Mouse (Mus musculus) midbrain, postnatal 0 days (tissue): ENCODE results near the gene Zfp512. TPM values are rescaled to one million over a fixed set of nuclear protein-coding genes. Genes with fewer than 3 reads are reported as not detected.
"Not testable (repeated sequence)": the region's sequence is repeated elsewhere in the genome, so short reads cannot be mapped to it uniquely, and the experiment has no call there.

Source experiments
- ATAC-seq: fragments of 200-750 bp; cut with Nextera tagmentation; 2 replicates; pipeline ENCODE4 v1.8.0; 2017; ENCODE audit warnings: moderate number of reproducible peaks, mild to moderate bottlenecking, moderate TSS enrichment, moderate library complexity; ENCODE audit not compliant: low FRiP score
- DNase-seq: peaks from one replicate; pipeline ENCODE4 v3.0.0-alpha.2; 2015; ENCODE audit warnings: low spot score
- H3K27ac ChIP-seq: fragments of 300-500 bp; sonication (generic); 2 replicates; pipeline ENCODE4 v1.5.1; 2014; ENCODE audit warnings: low read depth, mild to moderate bottlenecking, low read length, mixed read lengths
- H3K27me3 ChIP-seq: fragments of 300-500 bp; sonication (generic); 2 replicates; pipeline ENCODE4 v1.6.1; 2014; ENCODE audit warnings: low read length, control low read depth, mixed read lengths; ENCODE audit not compliant: insufficient read depth
- H3K36me3 ChIP-seq: fragments of 300-500 bp; sonication (generic); 2 replicates; pipeline ENCODE4 v1.6.1; 2014; ENCODE audit warnings: low read length, control low read depth, mixed read lengths; ENCODE audit not compliant: insufficient read depth
- H3K4me1 ChIP-seq: fragments of 300-500 bp; sonication (generic); 2 replicates; pipeline ENCODE4 v1.6.1; 2014; ENCODE audit warnings: mild to moderate bottlenecking, control low read depth, antibody characterized with exemption, low read length, mixed read lengths; ENCODE audit not compliant: insufficient read depth
- H3K4me2 ChIP-seq: fragments of 300-500 bp; sonication (generic); 2 replicates; pipeline ENCODE4 v1.6.1; 2014; ENCODE audit warnings: low read depth, mild to moderate bottlenecking, low read length, mixed read lengths; ENCODE audit not compliant: poor library complexity, severe bottlenecking
- H3K4me3 ChIP-seq: fragments of 300-500 bp; sonication (generic); 2 replicates; pipeline ENCODE4 v1.5.1; 2014; ENCODE audit warnings: low read depth, mild to moderate bottlenecking, low read length, moderate library complexity
- H3K9ac ChIP-seq: fragments of 300-500 bp; sonication (generic); replicated peaks from 2 replicates; pipeline ENCODE4 v1.6.1; 2014; ENCODE audit warnings: mild to moderate bottlenecking, low read length, moderate library complexity, mixed read lengths; ENCODE audit not compliant: poor library complexity, severe bottlenecking
- H3K9me3 ChIP-seq: fragments of 300-500 bp; sonication (generic); 2 replicates; pipeline ENCODE4 v1.6.1; 2016; ENCODE audit warnings: low read length, control low read depth
- CTCF ChIP-seq: IDR thresholded peaks from 2 replicates; pipeline ENCODE4 v1.5.1; 2016; ENCODE audit warnings: antibody characterized with exemption, mild to moderate bottlenecking
- WGBS: fragments of 180-500 bp; shearing (Covaris S2); extraction: QIAGEN DNeasy Blood & Tissue Kit; methylation state at CpG from one replicate; pipeline ENCODE4 v1.1.7; 2014; 5-methylcytosine and 5-hydroxymethylcytosine counted together
- polyA plus RNA-seq: library from polyadenylated mRNA; unstranded; fragments of >200 nt; fragmentation: Nextera tagmentation; extraction: Ambion mirVana; gene quantifications from 2 replicates; pipeline ENCODE4 v1.2.1, GENCODE M21; 2015
- total RNA-seq: library from RNA; depleted of rRNA; stranded (reverse); fragments of >200 nt; gene quantifications from 2 replicates; pipeline ENCODE4 v1.2.3, GENCODE M21; 2014; rRNA removed

Zfp512 gene
- total and polyA plus RNA-seq, 2 experiments from 2014 or later = 74.6 to 94.2 TPM

DNA sequence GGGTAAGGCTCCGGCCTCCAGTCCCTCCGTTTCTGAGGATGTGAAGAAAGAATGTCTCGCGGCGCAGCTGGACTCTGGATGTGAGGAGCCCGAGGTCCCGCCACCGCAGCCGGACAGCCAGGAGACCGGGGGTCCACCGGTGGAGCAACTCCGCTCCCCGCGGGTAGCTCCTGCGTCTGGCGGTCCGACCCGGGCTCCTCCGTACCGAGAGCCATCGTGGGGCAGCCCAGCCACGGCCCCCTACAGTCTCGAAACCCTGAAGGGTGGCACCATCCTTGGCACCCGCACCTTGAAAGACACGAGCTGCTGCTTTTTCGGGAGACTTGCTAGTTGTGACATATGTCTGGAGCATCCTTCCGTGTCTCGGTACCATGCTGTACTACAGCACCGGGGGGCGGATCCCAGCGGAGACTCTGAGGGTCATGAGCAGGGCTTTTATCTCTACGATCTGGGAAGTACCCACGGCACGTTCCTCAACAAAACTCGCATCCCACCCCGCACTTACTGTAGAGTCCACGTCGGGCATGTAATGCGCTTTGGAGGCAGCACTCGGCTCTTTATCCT lies 75.0 kb downstream of the Zfp512 start:
- H3K4me3 ChIP-seq = peak overlapping the region; percentile 84
- no peaks in the 10 kb centered on the region for H3K27me3 ChIP-seq
- H3K9me3 ChIP-seq = no peaks in the 10 kb centered on the region
- 2% methylated on average over 40 of the region's 40 CpGs for WGBS
- no peak for TF ChIP-seq CTCF
- H3K4me1 ChIP-seq = peaks cover 9% of the 10 kb centered on the region
- ATAC-seq (peak; percentile 27; the same call in 1 of the 2 replicates), DNase-seq (no peak)
- H3K27ac ChIP-seq = peak overlapping the region; percentile 89
- peak overlapping the region; percentile 98 for H3K4me2 ChIP-seq
- H3K9ac ChIP-seq = peak overlapping the region; percentile 80
- H3K36me3 ChIP-seq = peaks cover 27% of the 10 kb centered on the region

DNA sequence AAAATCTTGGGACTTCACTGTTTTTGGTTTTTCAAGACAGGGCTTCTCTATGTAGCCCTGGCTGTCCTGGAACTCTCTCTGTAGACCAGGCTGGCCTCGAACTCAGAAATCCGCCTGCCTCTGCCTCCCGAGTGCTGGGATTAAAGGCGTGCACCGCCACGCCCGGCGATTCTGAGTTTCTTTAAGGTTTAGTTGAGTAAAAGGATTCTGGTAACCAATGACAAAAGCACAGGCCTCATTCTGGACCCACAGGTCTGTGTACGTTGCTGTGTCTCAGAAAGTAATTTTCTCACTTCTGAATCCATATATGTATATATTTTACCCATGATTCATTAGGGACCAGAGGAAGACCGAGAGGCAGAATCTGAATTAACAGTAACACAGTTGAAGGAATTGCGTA lies 75.5 kb downstream of the Zfp512 start, which contains the start of gene Supt7l:
TSS of gene Supt7l (minus strand) at position 101 of the 400 bp plus-strand sequence.
- H3K4me1 ChIP-seq, ATAC-seq, H3K27me3 ChIP-seq, DNase-seq, H3K9me3 ChIP-seq: not testable (repeated sequence)
- peaks cover 26% of the 10 kb centered on the region for H3K36me3 ChIP-seq
- H3K4me2 ChIP-seq = peak within 1 kb of the TSS; percentile 98
- peak within 1 kb of the TSS; percentile 89 for H3K27ac ChIP-seq
- WGBS = 87% methylated on average over 11 of the region's 11 CpGs
- H3K9ac ChIP-seq = peak within 1 kb of the TSS; percentile 80
- peak within 1 kb of the TSS; percentile 84 for H3K4me3 ChIP-seq

DNA sequence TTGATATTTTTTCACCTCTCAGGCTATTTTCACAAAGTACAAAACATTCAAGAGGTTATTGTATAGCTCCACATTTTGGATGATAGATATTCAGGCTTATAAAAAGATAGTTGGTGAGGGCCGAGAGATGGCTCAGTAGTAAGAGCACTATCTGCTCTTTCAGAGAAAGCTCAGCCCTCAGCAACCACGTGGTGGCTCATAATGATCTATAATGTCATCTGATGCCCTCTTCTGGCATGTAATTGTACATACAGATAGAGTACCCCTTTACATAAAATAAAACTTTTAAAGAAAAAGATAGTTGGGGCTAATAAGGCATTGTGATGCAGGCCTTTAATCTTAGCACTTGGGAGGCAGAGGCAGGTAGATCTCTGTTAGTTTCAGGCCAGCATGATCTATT lies 76.3 kb downstream of the Zfp512 start:
- no peaks in the 10 kb centered on the region for H3K9me3 ChIP-seq
- H3K4me2 ChIP-seq = no peak overlapping the region
- no peak overlapping the region for H3K4me3 ChIP-seq
- no peak for TF ChIP-seq CTCF
- no peak for ATAC-seq
- H3K9ac ChIP-seq = no peak overlapping the region
- peaks cover 9% of the 10 kb centered on the region for H3K4me1 ChIP-seq
- peaks cover 24% of the 10 kb centered on the region for H3K36me3 ChIP-seq
- H3K27ac ChIP-seq = no peak overlapping the region
- no peak for DNase-seq
- H3K27me3 ChIP-seq = no peaks in the 10 kb centered on the region
- 61% methylated on average over 2 of the region's 2 CpGs for WGBS

Other genes with a start within 250 kb of the Zfp512 start
- 87.0 and 95.6 TPM in 2 replicates for gene Ppm1g, start 231.7 kb upstream of the Zfp512 start, total RNA-seq
- gene Ppm1g, start 231.7 kb upstream of the Zfp512 start, polyA plus RNA-seq = 170 and 183 TPM in 2 replicates
- 120 and 126 TPM in 2 replicates for gene Nrbp1, start 211.6 kb upstream of the Zfp512 start, total RNA-seq
- gene Nrbp1, start 211.6 kb upstream of the Zfp512 start, polyA plus RNA-seq = 138 and 149 TPM in 2 replicates
- gene Gm9970, start 211.2 kb upstream of the Zfp512 start, total RNA-seq = not detected in 2 replicates
- 0.34 and 0.93 TPM in 2 replicates for gene Gm9970, start 211.2 kb upstream of the Zfp512 start, polyA plus RNA-seq
- gene Krtcap3, start 200.7 kb upstream of the Zfp512 start, total RNA-seq = 1.2 and 2.5 TPM in 2 replicates
- 1.5 and 3.4 TPM in 2 replicates for gene Krtcap3, start 200.7 kb upstream of the Zfp512 start, polyA plus RNA-seq
- gene Ift172, start 161.3 kb upstream of the Zfp512 start, total RNA-seq = 28.2 and 45.8 TPM in 2 replicates
- 16.5 and 17.7 TPM in 2 replicates for gene Ift172, start 161.3 kb upstream of the Zfp512 start, polyA plus RNA-seq
- gene Fndc4, start 156.4 kb upstream of the Zfp512 start, total RNA-seq = 155 and 188 TPM in 2 replicates
- 103 and 118 TPM in 2 replicates for gene Fndc4, start 156.4 kb upstream of the Zfp512 start, polyA plus RNA-seq
- gene Gckr, start 155.0 kb upstream of the Zfp512 start, total RNA-seq = 0.42 and 1.2 TPM in 2 replicates
- 0.85 and 1.0 TPM in 2 replicates for gene Gckr, start 155.0 kb upstream of the Zfp512 start, polyA plus RNA-seq
- gene 4930548H24Rik, start 33.3 kb downstream of the Zfp512 start, total RNA-seq = 0.28 TPM in 1 of 2 replicates, not detected in the other
- not detected in 2 replicates for gene 4930548H24Rik, start 33.3 kb downstream of the Zfp512 start, polyA plus RNA-seq
- gene Gpn1, start 42.3 kb downstream of the Zfp512 start, total RNA-seq = 35.2 and 37.3 TPM in 2 replicates
- gene Gpn1, start 42.3 kb downstream of the Zfp512 start, polyA plus RNA-seq = 62.7 and 71.1 TPM in 2 replicates
- gene Slc4a1ap, start 74.6 kb downstream of the Zfp512 start, total RNA-seq = 36.8 and 39.6 TPM in 2 replicates
- gene Slc4a1ap, start 74.6 kb downstream of the Zfp512 start, polyA plus RNA-seq = 23.3 and 30.1 TPM in 2 replicates
- 25.3 and 25.7 TPM in 2 replicates for gene Supt7l, start 75.4 kb downstream of the Zfp512 start, total RNA-seq
- gene Supt7l, start 75.4 kb downstream of the Zfp512 start, polyA plus RNA-seq = 18.1 and 20.4 TPM in 2 replicates
- gene Mrpl33, start 144.5 kb downstream of the Zfp512 start, total RNA-seq = 79.9 and 114 TPM in 2 replicates
- gene Mrpl33, start 144.5 kb downstream of the Zfp512 start, polyA plus RNA-seq = 283 and 291 TPM in 2 replicates
- 1.6 and 2.2 TPM in 2 replicates for gene Rbks, start 245.2 kb downstream of the Zfp512 start, total RNA-seq
- gene Rbks, start 245.2 kb downstream of the Zfp512 start, polyA plus RNA-seq = 2.9 and 3.0 TPM in 2 replicates
- gene Babam2, start 245.3 kb downstream of the Zfp512 start, total RNA-seq = 30.9 and 35.9 TPM in 2 replicates
- gene Babam2, start 245.3 kb downstream of the Zfp512 start, polyA plus RNA-seq = 58.9 and 66.1 TPM in 2 replicates